Mouse (Mus musculus): ENCODE measurements around the gene Gm17334.

- no peak for TF ChIP-seq CTCF (IDR thresholded peaks at IDR 0.05; ENCODE audit: control insufficient read depth, insufficient read depth, insufficient read length)
- no peak for TF ChIP-seq MYOD1 (IDR thresholded peaks at IDR 0.05; ENCODE audit: control insufficient read depth, insufficient read length, low read depth)
- no peak for TF ChIP-seq FOSL1 (IDR thresholded peaks at IDR 0.05; ENCODE audit: insufficient read depth, low read length, poor library complexity, severe bottlenecking)
- TF ChIP-seq USF1 (IDR thresholded peaks at IDR 0.05; ENCODE audit: low read depth): no peak
- TF ChIP-seq MAX (IDR thresholded peaks at IDR 0.05): no peak
- TF ChIP-seq CEBPB (IDR thresholded peaks at IDR 0.05; ENCODE audit: low read depth): no peak
Observed at GRCm38 (mm10) chr11:53778455-53778854, 5.5 kb upstream of the Gm17334 start.

Measured in C2C12 (cell line).